Mouse (Mus musculus) liver, postnatal 0 days (tissue): Measurements from ENCODE around the gene Grk3. TPM values are rescaled to one million over a fixed set of nuclear protein-coding genes. Genes with fewer than 3 reads are reported as not detected.

Source experiments
- ATAC-seq: fragments of 200-750 bp; cut with Nextera tagmentation; 2 replicates; pipeline ENCODE4 v1.8.0; 2017; ENCODE audit warnings: mild to moderate bottlenecking, moderate library complexity
- DNase-seq: peaks from one replicate; pipeline ENCODE4 v3.0.0-alpha.2; 2016
- H3K27ac ChIP-seq: fragments of 300-500 bp; sonication (generic); 2 replicates; pipeline ENCODE4 v1.5.1; 2014; ENCODE audit warnings: antibody characterized with exemption, moderate library complexity, mild to moderate bottlenecking, low read depth
- H3K27me3 ChIP-seq: fragments of 300-500 bp; sonication (generic); 2 replicates; pipeline ENCODE4 v1.6.1; 2014; ENCODE audit warnings: low read length, control low read depth, mixed read lengths; ENCODE audit not compliant: insufficient read depth
- H3K36me3 ChIP-seq: fragments of 300-500 bp; sonication (generic); replicated peaks from 2 replicates; pipeline ENCODE4 v1.6.1; 2014; ENCODE audit warnings: mild to moderate bottlenecking, control low read depth, low read length, moderate library complexity, mixed read lengths; ENCODE audit not compliant: insufficient read depth
- H3K4me1 ChIP-seq: fragments of 300-500 bp; sonication (generic); 2 replicates; pipeline ENCODE4 v1.6.1; 2014; ENCODE audit warnings: antibody characterized with exemption, mild to moderate bottlenecking, control low read depth; ENCODE audit not compliant: insufficient read depth
- H3K4me2 ChIP-seq: fragments of 300-500 bp; sonication (generic); 2 replicates; pipeline ENCODE4 v1.6.1; 2014; ENCODE audit warnings: low read depth, mild to moderate bottlenecking, low read length, moderate library complexity, mixed read lengths
- H3K4me3 ChIP-seq: fragments of 300-500 bp; sonication (generic); 2 replicates; pipeline ENCODE4 v1.5.1; 2014; ENCODE audit warnings: low read depth, low read length
- H3K9ac ChIP-seq: fragments of 300-500 bp; sonication (generic); replicated peaks from 2 replicates; pipeline ENCODE4 v1.6.1; 2014; ENCODE audit warnings: mild to moderate bottlenecking, moderate library complexity
- H3K9me3 ChIP-seq: fragments of 300-500 bp; sonication (generic); 2 replicates; pipeline ENCODE4 v1.6.1; 2016; ENCODE audit warnings: mild to moderate bottlenecking, control low read depth, low read length, mixed read lengths
- CTCF ChIP-seq: sonication (generic); IDR thresholded peaks from 2 replicates; pipeline ENCODE4 v1.5.1; 2016; ENCODE audit warnings: antibody characterized with exemption, low read depth
- EP300 ChIP-seq: IDR thresholded peaks from 2 replicates; pipeline ENCODE4 v1.6.1; 2016; ENCODE audit warnings: antibody characterized with exemption, low read depth, mild to moderate bottlenecking
- WGBS: fragments of 180-500 bp; shearing (Covaris S2); extraction: QIAGEN DNeasy Blood & Tissue Kit; methylation state at CpG from one replicate; pipeline ENCODE4 v1.1.7; 2014; ENCODE audit not compliant: insufficient replicate concordance; 5-methylcytosine and 5-hydroxymethylcytosine counted together
- polyA plus RNA-seq: library from polyadenylated mRNA; unstranded; fragments of >200 nt; fragmentation: Nextera tagmentation; extraction: Ambion mirVana; gene quantifications from 2 replicates; pipeline ENCODE4 v1.2.1, GENCODE M21; 2015

The Grk3 gene
- polyA plus RNA-seq, 1 experiment from 2014 or later = 2.1 TPM

DNA sequence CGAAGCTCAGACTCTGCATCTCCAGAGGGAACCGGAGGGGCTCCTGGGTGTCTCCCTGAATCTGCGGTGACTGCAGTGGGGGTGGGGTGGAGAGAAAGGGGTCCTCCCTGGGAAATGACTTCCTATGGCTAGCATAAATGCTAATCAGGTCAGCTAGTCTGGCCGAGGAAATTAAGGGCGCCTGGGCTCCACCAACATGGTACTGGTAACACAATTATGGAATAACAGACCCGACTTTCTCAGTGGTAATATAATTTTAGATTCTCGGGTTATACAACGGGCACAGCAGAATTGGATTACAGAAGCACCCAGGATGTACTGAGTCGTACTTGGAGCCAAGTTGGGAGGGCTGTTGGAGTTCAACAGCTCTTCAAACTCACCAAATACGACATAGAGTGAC is 79.0 kb downstream of the Grk3 start:
- Histone ChIP-seq H3K27ac (no peak overlapping the region), H3K9me3 (no peaks in the 10 kb centered on the region), H3K36me3 (peaks cover 7% of the 10 kb centered on the region; the same call in 1 of the 2 replicates), H3K4me3 (no peak overlapping the region), H3K9ac (no peak overlapping the region), H3K27me3 (no peaks in the 10 kb centered on the region), H3K4me1 (no peaks in the 10 kb centered on the region), H3K4me2 (no peak overlapping the region)
- WGBS = 75% methylated on average over 10 of the region's 10 CpGs
- DNase-seq (no peak), ATAC-seq (no peak)
- no peak for TF ChIP-seq CTCF
- TF ChIP-seq EP300 = no peak

DNA sequence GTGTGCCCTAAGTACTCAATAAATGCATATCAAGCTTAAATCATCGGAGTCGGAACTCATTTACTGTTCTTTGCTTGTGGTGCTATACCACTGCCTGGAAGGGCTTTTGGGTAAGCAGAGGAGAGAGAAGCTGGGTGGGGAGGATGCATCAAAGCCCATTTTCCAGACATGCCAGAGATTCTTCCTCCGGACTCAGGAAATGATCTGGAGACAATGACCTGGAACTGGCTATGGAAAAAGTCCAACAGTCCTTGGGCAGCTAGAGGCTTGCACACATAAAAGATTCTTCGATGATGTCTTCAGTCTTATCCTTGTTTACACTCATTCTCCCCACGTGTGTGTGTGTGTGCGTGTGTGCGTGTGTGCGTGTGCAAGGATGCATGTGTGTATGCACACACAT is 80.2 kb downstream of the Grk3 start:
- Histone ChIP-seq H3K9me3 (no peaks in the 10 kb centered on the region), H3K27ac (no peak overlapping the region), H3K4me2 (no peak overlapping the region), H3K4me3 (no peak overlapping the region), H3K4me1 (no peaks in the 10 kb centered on the region), H3K27me3 (no peaks in the 10 kb centered on the region), H3K36me3 (peaks cover 7% of the 10 kb centered on the region; the same call in 1 of the 2 replicates), H3K9ac (no peak overlapping the region)
- DNase-seq (no peak), ATAC-seq (no peak)
- TF ChIP-seq CTCF = no peak
- TF ChIP-seq EP300 = no peak
- WGBS = 81% methylated on average over 8 of the region's 8 CpGs

DNA sequence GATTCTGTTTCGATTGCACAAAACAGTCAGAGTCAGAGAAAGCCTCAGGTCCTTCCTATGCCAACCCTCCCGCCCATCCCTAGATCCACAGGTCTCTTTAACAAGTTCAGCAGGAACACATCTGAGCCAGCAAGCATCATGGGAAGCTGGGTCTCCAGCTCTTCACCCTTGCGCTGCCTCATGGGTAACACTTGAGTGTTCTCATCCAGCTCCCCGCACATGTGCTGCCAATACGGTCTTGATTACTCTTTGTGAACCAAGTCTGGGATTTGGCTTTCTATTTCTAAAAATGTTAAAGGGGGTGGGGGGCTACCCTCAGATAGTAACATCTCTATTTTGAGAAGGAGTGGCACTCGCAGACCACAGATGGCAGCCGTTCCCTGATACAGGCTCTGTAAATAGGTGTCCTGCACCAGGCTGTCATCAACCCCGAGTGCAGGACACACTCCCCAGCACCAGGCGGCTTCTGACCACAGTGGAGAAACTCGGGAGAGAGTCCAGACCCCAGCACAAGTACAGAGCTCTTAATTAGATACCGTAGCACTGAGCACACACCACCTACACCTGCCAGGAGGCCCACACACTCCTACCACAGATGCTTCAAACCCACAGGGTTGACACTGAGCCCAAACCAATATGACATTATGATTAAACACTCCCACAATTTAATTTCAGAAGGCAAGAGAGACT is 82.6 kb downstream of the Grk3 start:
- H3K9ac ChIP-seq = no peak overlapping the region
- whole genome bisulfite sequencing = 79% methylated on average over 11 of the region's 11 CpGs

DNA sequence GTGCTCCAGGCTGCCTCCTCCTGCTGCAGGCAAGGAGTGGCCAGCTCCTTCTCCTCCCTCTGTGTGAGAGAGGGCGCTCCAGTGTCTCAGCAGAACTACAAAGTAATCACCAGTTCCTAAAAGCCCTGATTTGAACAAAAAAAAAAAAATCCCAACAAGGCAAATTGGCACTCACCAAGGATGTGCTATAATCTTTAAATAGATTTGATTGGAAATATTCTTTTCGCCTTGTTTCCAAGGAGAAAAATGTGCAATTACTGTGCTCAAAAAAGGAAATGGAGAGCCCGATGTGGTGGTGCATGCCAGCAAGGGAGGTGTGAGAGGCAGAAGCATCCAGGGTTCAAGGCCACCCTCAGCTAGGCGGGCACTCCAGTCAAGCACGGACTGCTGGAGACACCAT is 83.7 kb downstream of the Grk3 start:
- no peak overlapping the region for H3K9ac ChIP-seq
- 80% methylated on average over 5 of the region's 5 CpGs for WGBS
- H3K4me2 ChIP-seq = no peak overlapping the region
- H3K27ac ChIP-seq = no peak overlapping the region
- DNase-seq (no peak), ATAC-seq (no peak)
- peaks cover 6% of the 10 kb centered on the region; the same call in 1 of the 2 replicates for H3K36me3 ChIP-seq
- H3K27me3 ChIP-seq = no peaks in the 10 kb centered on the region
- no peak for TF ChIP-seq EP300
- TF ChIP-seq CTCF = no peak
- no peak overlapping the region for H3K4me3 ChIP-seq
- no peaks in the 10 kb centered on the region for H3K9me3 ChIP-seq
- H3K4me1 ChIP-seq = no peaks in the 10 kb centered on the region

More for the DNA sequence above, 82.6 kb downstream of the Grk3 start:
- no peak for DNase-seq
- Histone ChIP-seq H3K27ac (no peak overlapping the region), H3K36me3 (peaks cover 7% of the 10 kb centered on the region; the same call in 1 of the 2 replicates), H3K4me3 (no peak overlapping the region), H3K4me2 (no peak overlapping the region), H3K4me1 (no peaks in the 10 kb centered on the region), H3K27me3 (no peaks in the 10 kb centered on the region), H3K9me3 (no peaks in the 10 kb centered on the region)
- no peak for ATAC-seq
- TF ChIP-seq CTCF = no peak
- no peak for TF ChIP-seq EP300

DNA sequence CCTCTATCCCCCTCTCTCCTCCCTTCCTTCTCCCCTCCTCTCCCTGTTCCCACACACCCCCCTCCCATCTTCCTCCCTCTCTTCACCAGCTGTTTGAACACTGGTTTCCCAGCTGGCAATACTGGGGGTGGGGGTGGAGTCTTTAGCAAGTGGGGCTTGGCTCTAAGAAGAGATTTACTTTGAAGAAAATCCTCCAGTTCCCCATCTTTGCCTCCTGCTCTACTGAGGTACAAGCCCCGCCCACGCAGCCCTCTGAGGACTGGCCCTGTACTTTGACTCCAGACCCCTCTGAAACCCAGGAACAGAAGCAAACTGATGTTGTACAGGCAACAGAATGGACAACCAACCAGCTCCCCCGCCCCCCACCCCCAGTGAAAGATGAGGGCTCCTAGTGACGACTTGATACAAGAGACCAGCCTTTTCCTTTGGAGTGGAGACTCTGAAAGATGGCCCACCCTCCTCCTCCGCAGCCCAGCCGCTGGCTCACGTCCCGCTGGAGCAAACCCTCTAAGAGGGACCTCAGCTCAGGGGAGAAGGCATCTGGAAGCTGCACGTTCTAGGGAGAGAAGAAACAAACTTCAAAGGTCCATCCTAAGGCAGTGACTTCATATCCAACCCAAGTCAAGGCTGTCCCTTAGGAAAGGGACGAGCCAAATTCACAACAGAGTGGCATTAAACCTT is 87.2 kb downstream of the Grk3 start:
- Histone ChIP-seq H3K36me3 (peaks cover 3% of the 10 kb centered on the region; the same call in 1 of the 2 replicates), H3K4me2 (no peak overlapping the region), H3K9ac (no peak overlapping the region), H3K27ac (no peak overlapping the region), H3K4me1 (no peaks in the 10 kb centered on the region), H3K9me3 (no peaks in the 10 kb centered on the region), H3K27me3 (no peaks in the 10 kb centered on the region), H3K4me3 (no peak overlapping the region)
- no peak for TF ChIP-seq EP300
- no peak for TF ChIP-seq CTCF
- 63% methylated on average over 10 of the region's 10 CpGs for WGBS
- DNase-seq (no peak), ATAC-seq (no peak)

DNA sequence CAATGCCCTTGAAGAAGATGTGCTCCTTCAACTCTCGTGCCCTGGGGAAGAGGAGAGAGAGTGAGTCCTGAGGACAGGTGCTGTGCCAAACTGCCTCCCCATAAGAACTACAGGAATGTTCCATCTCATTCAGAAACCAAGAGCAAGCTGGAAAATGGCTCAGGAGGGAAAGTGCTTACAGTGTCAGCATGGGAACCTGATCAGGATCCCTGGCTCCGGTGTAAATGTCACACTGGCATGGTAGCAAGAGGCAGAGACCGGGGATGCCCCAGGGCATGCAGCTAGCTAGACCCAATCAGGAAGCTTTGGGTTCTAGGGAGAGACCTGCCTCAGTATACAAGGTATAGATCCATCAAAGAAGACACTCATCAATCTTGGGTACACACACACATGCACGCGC is 90.2 kb downstream of the Grk3 start:
- H3K27ac ChIP-seq = no peak overlapping the region
- TF ChIP-seq CTCF (no peak), EP300 (no peak)
- no peaks in the 10 kb centered on the region for H3K9me3 ChIP-seq
- H3K4me3 ChIP-seq = no peak overlapping the region
- no peak overlapping the region for H3K4me2 ChIP-seq
- no peak for DNase-seq
- WGBS = 90% methylated on average over 5 of the region's 5 CpGs
- no peak overlapping the region for H3K9ac ChIP-seq
- H3K36me3 ChIP-seq = peaks cover 3% of the 10 kb centered on the region; the same call in 1 of the 2 replicates
- no peak for ATAC-seq
- H3K27me3 ChIP-seq = no peaks in the 10 kb centered on the region
- peaks cover 4% of the 10 kb centered on the region for H3K4me1 ChIP-seq
